Comparison of ENCODE assay signal across 31 mouse cellular contexts in genomic region chr16:8573041-8573440, GRCm38 (mm10). TPM values are rescaled to one million over a fixed set of nuclear protein-coding genes. Genes with fewer than 3 reads are reported as not detected.
DNase-seq lines count a peak whose midpoint lies in the region; ATAC-seq and TF ChIP-seq lines count a peak whose summit lies in the region.
"Had no signal": no experiment of that assay in that cellular context is flagged by ENCODE, and none has a peak within 500 bp of the region (broad histone marks: within the 10 kb centered on the region; RNA-seq: fewer than 3 reads in every experiment).

No protein-coding gene starts in this region.

- no peaks in the 10 kb centered on the region for H3K9me3 ChIP-seq in forebrain, embryonic 10.5 days
- no peaks in the 10 kb centered on the region for H3K9me3 ChIP-seq in forebrain, embryonic 15.5 days
- no peaks in the 10 kb centered on the region; the same call in 1 of the 2 replicates for H3K9me3 ChIP-seq in midbrain, embryonic 10.5 days (replicated peaks)
- no peaks in the 10 kb centered on the region for H3K9me3 ChIP-seq in midbrain, embryonic 14.5 days (ENCODE audit: control insufficient read depth, low read length)
- no peaks in the 10 kb centered on the region for H3K9me3 ChIP-seq in intestine, embryonic 15.5 days
- H3K9me3 ChIP-seq in stomach, postnatal 0 days (ENCODE audit: control insufficient read depth, low read length), result no peaks in the 10 kb centered on the region
- H3K9me3 ChIP-seq: embryonic facial prominence, embryonic 15.5 days; forebrain, embryonic 13.5 days; G1E; heart, embryonic 13.5 days; midbrain, embryonic 15.5 days; stomach, embryonic 15.5 days had no signal

- TF ChIP-seq EP300 in stomach, postnatal 0 days (optimal IDR thresholded peaks at IDR 0.05), result no peak

- peak; percentile 11 for DNase-seq in forebrain, embryonic 10.5 days (ENCODE audit: extremely low spot score, low spot score)
- no peak for DNase-seq in midbrain, embryonic 10.5 days (ENCODE audit: low spot score)
- DNase-seq in midbrain, embryonic 14.5 days, result no peak
- DNase-seq in stomach, postnatal 0 days (ENCODE audit: low spot score), result peak; percentile 11
- DNase-seq in kidney, adult 9 months, result no peak
- DNase-seq in ovary, postnatal 36 days (ENCODE audit: low spot score), result no peak
- DNase-seq: adrenal gland, postnatal 25 days; cerebellum, adult 18-20 months; cerebellum, postnatal 14 days; gastrocnemius, postnatal 25 days; heart, adult 18-20 months; heart, postnatal 10 days; kidney, adult 18-20 months; kidney, postnatal 36 days; lung, adult 2 months; lung, postnatal 10 days; thymus, adult 2 months; thymus, postnatal 36 days had no signal

- no peak overlapping the region for H3K9ac ChIP-seq in forebrain, embryonic 15.5 days (replicated peaks)
- no peak overlapping the region for H3K9ac ChIP-seq in midbrain, embryonic 14.5 days (replicated peaks; ENCODE audit: low read length)
- H3K9ac ChIP-seq in intestine, embryonic 15.5 days, result no peak overlapping the region
- H3K9ac ChIP-seq in stomach, postnatal 0 days (ENCODE audit: low read length), result no peak overlapping the region
- H3K9ac ChIP-seq: embryonic facial prominence, embryonic 15.5 days; forebrain, embryonic 13.5 days; heart, embryonic 13.5 days; liver, embryonic 14.5 days; midbrain, embryonic 15.5 days; stomach, embryonic 15.5 days had no signal

- 74% methylated on average over 4 of the region's 4 CpGs for WGBS in forebrain, embryonic 10.5 days
- WGBS in forebrain, embryonic 15.5 days, result 81% methylated on average over 4 of the region's 4 CpGs
- 79% methylated on average over 4 of the region's 4 CpGs for WGBS in midbrain, embryonic 10.5 days
- 70% methylated on average over 4 of the region's 4 CpGs for WGBS in midbrain, embryonic 14.5 days
- WGBS in intestine, embryonic 15.5 days, result 59% methylated on average over 4 of the region's 4 CpGs
- 85% methylated on average over 4 of the region's 4 CpGs for WGBS in stomach, postnatal 0 days

- no peak overlapping the region for H3K4me3 ChIP-seq in forebrain, embryonic 10.5 days
- no peak overlapping the region for H3K4me3 ChIP-seq in forebrain, embryonic 15.5 days
- H3K4me3 ChIP-seq in midbrain, embryonic 10.5 days, result no peak overlapping the region
- no peak overlapping the region for H3K4me3 ChIP-seq in midbrain, embryonic 14.5 days (replicated peaks; ENCODE audit: low read depth, low read length)
- no peak overlapping the region for H3K4me3 ChIP-seq in intestine, embryonic 15.5 days (replicated peaks)
- no peak overlapping the region for H3K4me3 ChIP-seq in stomach, postnatal 0 days (ENCODE audit: low read depth, low read length)
- H3K4me3 ChIP-seq: embryonic facial prominence, embryonic 15.5 days; forebrain, embryonic 13.5 days; heart, embryonic 13.5 days; layer of hippocampus, adult 2 months; left cerebral cortex, adult 2 months; midbrain, embryonic 15.5 days; stomach, embryonic 15.5 days had no signal

- H3K36me3 ChIP-seq in forebrain, embryonic 10.5 days (replicated peaks), result no peaks in the 10 kb centered on the region
- H3K36me3 ChIP-seq in forebrain, embryonic 15.5 days, result no peaks in the 10 kb centered on the region
- H3K36me3 ChIP-seq in midbrain, embryonic 10.5 days, result peaks cover 6% of the 10 kb centered on the region; the same call in 1 of the 2 replicates
- H3K36me3 ChIP-seq in midbrain, embryonic 14.5 days (ENCODE audit: control insufficient read depth, insufficient read depth, low read length), result peaks cover 3% of the 10 kb centered on the region; the same call in 1 of the 2 replicates
- H3K36me3 ChIP-seq in intestine, embryonic 15.5 days, result 0 out of 2 replicates have a peak, but pooled peaks cover 4% of the 10 kb centered on the region
- H3K36me3 ChIP-seq in stomach, postnatal 0 days (ENCODE audit: control insufficient read depth, insufficient read depth, low read length), result no peaks in the 10 kb centered on the region
- H3K36me3 ChIP-seq: G1E; midbrain, embryonic 15.5 days; stomach, embryonic 15.5 days had no signal

- no peak overlapping the region for H3K27ac ChIP-seq in forebrain, embryonic 10.5 days
- H3K27ac ChIP-seq in forebrain, embryonic 15.5 days (replicated peaks), result no peak overlapping the region
- peak overlapping the region; percentile 55 for H3K27ac ChIP-seq in midbrain, embryonic 10.5 days (replicated peaks)
- H3K27ac ChIP-seq in midbrain, embryonic 14.5 days (replicated peaks; ENCODE audit: low read depth, low read length), result no peak overlapping the region
- no peak overlapping the region for H3K27ac ChIP-seq in intestine, embryonic 15.5 days
- H3K27ac ChIP-seq in stomach, postnatal 0 days (replicated peaks), result no peak overlapping the region
- H3K27ac ChIP-seq: embryonic facial prominence, embryonic 15.5 days; forebrain, embryonic 13.5 days; heart, embryonic 13.5 days; hindbrain, postnatal 0 days; layer of hippocampus, adult 2 months; left cerebral cortex, adult 2 months; liver, embryonic 14.5 days; macrophage; midbrain, embryonic 15.5 days; stomach, embryonic 15.5 days had no signal

- TF ChIP-seq CTCF in stomach, postnatal 0 days (IDR thresholded peaks at IDR 0.05; ENCODE audit: low read depth), result no peak

- H3K4me1 ChIP-seq in forebrain, embryonic 10.5 days, result peaks cover 23% of the 10 kb centered on the region
- no peaks in the 10 kb centered on the region for H3K4me1 ChIP-seq in forebrain, embryonic 15.5 days
- peaks cover 22% of the 10 kb centered on the region for H3K4me1 ChIP-seq in midbrain, embryonic 10.5 days
- H3K4me1 ChIP-seq in midbrain, embryonic 14.5 days (ENCODE audit: control insufficient read depth, insufficient read depth, low read length), result no peaks in the 10 kb centered on the region
- H3K4me1 ChIP-seq in intestine, embryonic 15.5 days (replicated peaks), result peaks cover 17% of the 10 kb centered on the region; the same call in 1 of the 2 replicates
- H3K4me1 ChIP-seq in stomach, postnatal 0 days (replicated peaks; ENCODE audit: control insufficient read depth, insufficient read depth), result no peaks in the 10 kb centered on the region
- H3K4me1 ChIP-seq: embryonic facial prominence, embryonic 15.5 days; stomach, embryonic 15.5 days had no signal

- no peak for ATAC-seq in forebrain, embryonic 15.5 days (replicated peaks)
- ATAC-seq in midbrain, embryonic 14.5 days (ENCODE audit: low FRiP score, low TSS enrichment), result no peak
- peak; percentile 28 for ATAC-seq in intestine, embryonic 15.5 days
- ATAC-seq in stomach, postnatal 0 days (ENCODE audit: low FRiP score, low TSS enrichment), result no peak
- ATAC-seq: forebrain, embryonic 13.5 days; hindbrain, postnatal 0 days; midbrain, embryonic 15.5 days had no signal

- H3K4me2 ChIP-seq in forebrain, embryonic 15.5 days (replicated peaks), result no peak overlapping the region
- H3K4me2 ChIP-seq in midbrain, embryonic 14.5 days (ENCODE audit: low read length), result no peak overlapping the region
- no peak overlapping the region for H3K4me2 ChIP-seq in intestine, embryonic 15.5 days (replicated peaks)
- H3K4me2 ChIP-seq in stomach, postnatal 0 days (replicated peaks; ENCODE audit: low read depth), result no peak overlapping the region
- H3K4me2 ChIP-seq: embryonic facial prominence, embryonic 15.5 days; forebrain, embryonic 13.5 days; heart, embryonic 13.5 days; midbrain, embryonic 15.5 days; stomach, embryonic 15.5 days had no signal

- H3K27me3 ChIP-seq in forebrain, embryonic 10.5 days (ENCODE audit: poor library complexity, severe bottlenecking), result no peaks in the 10 kb centered on the region
- H3K27me3 ChIP-seq in forebrain, embryonic 15.5 days, result no peaks in the 10 kb centered on the region
- no peaks in the 10 kb centered on the region for H3K27me3 ChIP-seq in midbrain, embryonic 10.5 days (ENCODE audit: low read depth, poor library complexity, severe bottlenecking)
- H3K27me3 ChIP-seq in midbrain, embryonic 14.5 days (ENCODE audit: control insufficient read depth, insufficient read depth, low read length), result no peaks in the 10 kb centered on the region
- H3K27me3 ChIP-seq in intestine, embryonic 15.5 days (replicated peaks), result no peaks in the 10 kb centered on the region
- H3K27me3 ChIP-seq in stomach, postnatal 0 days (ENCODE audit: control insufficient read depth, insufficient read depth, low read length), result no peaks in the 10 kb centered on the region
- H3K27me3 ChIP-seq: embryonic facial prominence, embryonic 15.5 days; forebrain, embryonic 13.5 days; heart, embryonic 13.5 days; midbrain, embryonic 15.5 days; stomach, embryonic 15.5 days had no signal

RNA-seq across cellular contexts. Expression of gene Abat, which starts 59.8 kb away (rescaled TPM):
- polyA plus RNA-seq in forebrain, embryonic 10.5 days (2016; fragmentation: Nextera tagmentation; extraction: Ambion mirVana), result 16.2 and 16.8 TPM in 2 replicates
- 48.4 and 51.0 TPM in 2 replicates for polyA plus RNA-seq in forebrain, embryonic 15.5 days (2015; fragmentation: Nextera tagmentation; extraction: Ambion mirVana)
- 16.4 and 23.4 TPM in 2 replicates for polyA plus RNA-seq in midbrain, embryonic 10.5 days (2016; fragmentation: Nextera tagmentation; extraction: Ambion mirVana)
- polyA plus RNA-seq in midbrain, embryonic 14.5 days (2014; fragmentation: Nextera tagmentation; extraction: Ambion mirVana), result 44.2 and 51.2 TPM in 2 replicates
- 72.4 and 74.1 TPM in 2 replicates for polyA plus RNA-seq in intestine, embryonic 15.5 days (2015; fragmentation: Nextera tagmentation; extraction: Ambion mirVana)
- 4.1 and 4.2 TPM in 2 replicates for polyA plus RNA-seq in stomach, postnatal 0 days (2015; fragmentation: Nextera tagmentation; extraction: Ambion mirVana)
- polyA plus RNA-seq: G1E, macrophage had no signal

Comparison
In these comparisons a context has a peak if more than half of its experiments do, and no peak if none do; other contexts are left out.
1. DNase-seq: peak in forebrain, embryonic 10.5 days (single experiment) and stomach, postnatal 0 days (single experiment); none in midbrain, embryonic 10.5 days (single experiment), midbrain, embryonic 14.5 days (single experiment), kidney, adult 9 months (single experiment) and ovary, postnatal 36 days (single experiment).